Mouse (Mus musculus): Measurements from ENCODE around the gene Zfpl1. TPM values are rescaled to one million over a fixed set of nuclear protein-coding genes. Genes with fewer than 3 reads are reported as not detected.

Zfpl1 gene
- polyA plus RNA-seq, 1 experiment from 2014 or later, result 75.1 TPM

DNA sequence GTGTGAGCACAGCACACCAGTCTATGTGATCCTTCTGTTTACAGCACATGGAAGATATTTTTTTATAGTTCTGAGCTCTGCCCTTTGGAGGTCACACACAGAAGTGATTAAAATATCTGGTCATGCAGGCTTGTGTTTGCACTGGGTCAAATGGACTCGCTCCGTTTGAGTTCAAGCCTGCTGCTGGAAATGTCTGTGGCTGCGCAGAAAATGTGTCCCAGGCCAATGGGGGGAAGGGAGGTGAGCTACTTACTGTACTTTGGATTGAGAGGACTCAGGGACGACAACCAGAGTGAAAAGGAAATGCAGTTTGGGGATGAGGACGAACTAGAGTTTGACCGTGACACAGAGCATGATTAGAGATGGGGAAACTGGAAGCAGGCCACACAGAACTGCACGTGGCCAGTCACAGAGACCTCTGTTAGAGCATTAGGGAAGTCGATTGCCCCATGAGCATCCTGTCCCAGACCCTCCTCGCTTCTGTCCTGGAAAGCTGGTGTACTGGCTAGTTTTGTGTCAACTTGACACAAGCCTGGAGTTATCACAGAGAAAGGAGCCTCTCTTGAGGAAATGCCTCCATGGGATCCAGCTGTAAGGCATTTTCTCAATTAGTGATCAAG, 48.7 kb downstream of the Zfpl1 start:
- H3K4me3 ChIP-seq, result no peak overlapping the region
- WGBS, result 77% methylated on average over 9 of the region's 9 CpGs
- no peak for ATAC-seq (ENCODE audit: low FRiP score, low read depth)

More for the DNA sequence above, 48.7 kb downstream of the Zfpl1 start:
- no peaks in the 10 kb centered on the region for H3K36me3 ChIP-seq
- H3K27ac ChIP-seq (replicated peaks), result no peak overlapping the region
- no peaks in the 10 kb centered on the region for H3K4me1 ChIP-seq
- no peak overlapping the region for H3K9ac ChIP-seq (replicated peaks)
- H3K4me2 ChIP-seq (replicated peaks), result no peak overlapping the region
- H3K27me3 ChIP-seq, result no peaks in the 10 kb centered on the region
- H3K9me3 ChIP-seq, result no peaks in the 10 kb centered on the region

Small RNAs within 50 kb of the gene (microRNA-seq; reads per million reads assigned to microRNA genes)
- gene Mir6988, result 3.0 reads per million, percentile 8 among the genes with 10 or more reads in this experiment

Other genes starting within 250 kb of the Zfpl1 start
- 22.3 and 24.8 TPM in 2 replicates for gene Frmd8, start 209.7 kb downstream of the Zfpl1 start, polyA plus RNA-seq (2016; fragmentation: Nextera tagmentation; extraction: Ambion mirVana)
- gene Slc25a45, start 207.1 kb downstream of the Zfpl1 start, polyA plus RNA-seq (2016; fragmentation: Nextera tagmentation; extraction: Ambion mirVana), result 1.9 and 3.4 TPM in 2 replicates
- 11.1 and 11.4 TPM in 2 replicates for gene Tigd3, start 190.8 kb downstream of the Zfpl1 start, polyA plus RNA-seq (2016; fragmentation: Nextera tagmentation; extraction: Ambion mirVana)
- gene Dpf2, start 171.9 kb downstream of the Zfpl1 start, polyA plus RNA-seq (2016; fragmentation: Nextera tagmentation; extraction: Ambion mirVana), result 171 and 185 TPM in 2 replicates
- 3.6 and 3.8 TPM in 2 replicates for gene Cdc42ep2, start 160.1 kb downstream of the Zfpl1 start, polyA plus RNA-seq (2016; fragmentation: Nextera tagmentation; extraction: Ambion mirVana)
- gene Pola2, start 120.8 kb downstream of the Zfpl1 start, polyA plus RNA-seq (2016; fragmentation: Nextera tagmentation; extraction: Ambion mirVana), result 57.4 and 59.6 TPM in 2 replicates
- not detected in 2 replicates for gene Slc22a20, start 98.8 kb downstream of the Zfpl1 start, polyA plus RNA-seq (2016; fragmentation: Nextera tagmentation; extraction: Ambion mirVana)
- 3.8 and 4.5 TPM in 2 replicates for gene Capn1, start 69.1 kb downstream of the Zfpl1 start, polyA plus RNA-seq (2016; fragmentation: Nextera tagmentation; extraction: Ambion mirVana)
- 30.0 and 32.6 TPM in 2 replicates for gene Syvn1, start 38.4 kb downstream of the Zfpl1 start, polyA plus RNA-seq (2016; fragmentation: Nextera tagmentation; extraction: Ambion mirVana)
- gene Mrpl49, start 27.2 kb downstream of the Zfpl1 start, polyA plus RNA-seq (2016; fragmentation: Nextera tagmentation; extraction: Ambion mirVana), result 75.8 and 76.4 TPM in 2 replicates
- 595 and 628 TPM in 2 replicates for gene Fau, start 27.1 kb downstream of the Zfpl1 start, polyA plus RNA-seq (2016; fragmentation: Nextera tagmentation; extraction: Ambion mirVana)
- gene Znhit2, start 23.8 kb downstream of the Zfpl1 start, polyA plus RNA-seq (2016; fragmentation: Nextera tagmentation; extraction: Ambion mirVana), result 30.8 and 32.2 TPM in 2 replicates
- gene Tm7sf2, start 16.6 kb downstream of the Zfpl1 start, polyA plus RNA-seq (2016; fragmentation: Nextera tagmentation; extraction: Ambion mirVana), result 41.0 and 41.3 TPM in 2 replicates
- gene Vps51, start 7.7 kb downstream of the Zfpl1 start, polyA plus RNA-seq (2016; fragmentation: Nextera tagmentation; extraction: Ambion mirVana), result 77.0 and 82.2 TPM in 2 replicates
- gene Tmem262, start 4.9 kb downstream of the Zfpl1 start, polyA plus RNA-seq (2016; fragmentation: Nextera tagmentation; extraction: Ambion mirVana), result not detected in 2 replicates
- 2.6 and 3.6 TPM in 2 replicates for gene Gm28374, start 2.7 kb downstream of the Zfpl1 start, polyA plus RNA-seq (2016; fragmentation: Nextera tagmentation; extraction: Ambion mirVana)
- gene Cdca5, start within 50 bp of the Zfpl1 start, polyA plus RNA-seq (2016; fragmentation: Nextera tagmentation; extraction: Ambion mirVana), result 41.5 and 42.1 TPM in 2 replicates
- 0.77 TPM in 1 of 2 replicates, not detected in the other for gene AC131692.1, start 9.5 kb upstream of the Zfpl1 start, polyA plus RNA-seq (2016; fragmentation: Nextera tagmentation; extraction: Ambion mirVana)
- gene Naaladl1, start 20.8 kb upstream of the Zfpl1 start, polyA plus RNA-seq (2016; fragmentation: Nextera tagmentation; extraction: Ambion mirVana), result 0.59 and 0.94 TPM in 2 replicates
- gene Sac3d1, start 33.7 kb upstream of the Zfpl1 start, polyA plus RNA-seq (2016; fragmentation: Nextera tagmentation; extraction: Ambion mirVana), result 49.7 and 50.8 TPM in 2 replicates
- 29.7 and 30.5 TPM in 2 replicates for gene Snx15, start 43.3 kb upstream of the Zfpl1 start, polyA plus RNA-seq (2016; fragmentation: Nextera tagmentation; extraction: Ambion mirVana)
- gene Batf2, start 56.0 kb upstream of the Zfpl1 start, polyA plus RNA-seq (2016; fragmentation: Nextera tagmentation; extraction: Ambion mirVana), result not detected in 2 replicates
- gene Arl2, start 56.6 kb upstream of the Zfpl1 start, polyA plus RNA-seq (2016; fragmentation: Nextera tagmentation; extraction: Ambion mirVana), result 90.9 and 96.1 TPM in 2 replicates
- not detected in 2 replicates for gene Majin, start 99.4 kb upstream of the Zfpl1 start, polyA plus RNA-seq (2016; fragmentation: Nextera tagmentation; extraction: Ambion mirVana)
- 0.74 TPM in 1 of 2 replicates, not detected in the other for gene Gpha2, start 141.4 kb upstream of the Zfpl1 start, polyA plus RNA-seq (2016; fragmentation: Nextera tagmentation; extraction: Ambion mirVana)
- gene Ppp2r5b, start 150.9 kb upstream of the Zfpl1 start, polyA plus RNA-seq (2016; fragmentation: Nextera tagmentation; extraction: Ambion mirVana), result 61.3 and 66.1 TPM in 2 replicates
- gene Atg2a, start 156.7 kb upstream of the Zfpl1 start, polyA plus RNA-seq (2016; fragmentation: Nextera tagmentation; extraction: Ambion mirVana), result 13.6 and 14.2 TPM in 2 replicates
- gene Ehd1, start 191.8 kb upstream of the Zfpl1 start, polyA plus RNA-seq (2016; fragmentation: Nextera tagmentation; extraction: Ambion mirVana), result 90.8 and 96.9 TPM in 2 replicates
- 0.29 and 0.37 TPM in 2 replicates for gene Cdc42bpg, start 221.5 kb upstream of the Zfpl1 start, polyA plus RNA-seq (2016; fragmentation: Nextera tagmentation; extraction: Ambion mirVana)